Mouse (Mus musculus) layer of hippocampus, adult 9-11 months (tissue): Measurements from ENCODE around the gene Map2k5.
A peak's percentile ranks its signal among the peaks of the same experiment; 100 is the strongest.

ENCODE experiments used
- DNase-seq: peaks from one replicate; pipeline ENCODE4 v3.0.0; 2022

Map2k5 gene

GRCm38 (mm10) chr9:63338716-63339115, 39.0 kb downstream of the Map2k5 start:
- no peak for DNase-seq

GRCm38 (mm10) chr9:63335816-63336215, 41.9 kb downstream of the Map2k5 start:
- DNase-seq, result no peak

GRCm38 (mm10) chr9:63333074-63333473, 44.6 kb downstream of the Map2k5 start:
- no peak for DNase-seq

GRCm38 (mm10) chr9:63331246-63331645, 46.5 kb downstream of the Map2k5 start:
- DNase-seq, result no peak

GRCm38 (mm10) chr9:63328958-63329685, 48.6 kb downstream of the Map2k5 start:
- no peak for DNase-seq

- no peak for DNase-seq
Observed at GRCm38 (mm10) chr9:63315231-63315630, 62.5 kb downstream of the Map2k5 start.

- DNase-seq, result no peak
Observed at GRCm38 (mm10) chr9:63314126-63314525, 63.6 kb downstream of the Map2k5 start.

- DNase-seq, result no peak
Observed at GRCm38 (mm10) chr9:63309956-63310355, 67.7 kb downstream of the Map2k5 start.

GRCm38 (mm10) chr9:63309008-63309407, 68.7 kb downstream of the Map2k5 start:
- DNase-seq, result no peak

- no peak for DNase-seq
Observed at GRCm38 (mm10) chr9:63308441-63308840, 69.3 kb downstream of the Map2k5 start.

GRCm38 (mm10) chr9:63302511-63302910, 75.2 kb downstream of the Map2k5 start:
- no peak for DNase-seq

- no peak for DNase-seq
Observed at GRCm38 (mm10) chr9:63298656-63299055, 79.0 kb downstream of the Map2k5 start.

GRCm38 (mm10) chr9:63295551-63295958, 82.1 kb downstream of the Map2k5 start:
- DNase-seq, result peak; percentile 45

- no peak for DNase-seq
Observed at GRCm38 (mm10) chr9:63294846-63295245, 82.9 kb downstream of the Map2k5 start.

- no peak for DNase-seq
Observed at GRCm38 (mm10) chr9:63293781-63294480, 83.8 kb downstream of the Map2k5 start.

- DNase-seq, result no peak
Observed at GRCm38 (mm10) chr9:63288676-63289075, 89.0 kb downstream of the Map2k5 start.

- peak; percentile 6 for DNase-seq
Observed at GRCm38 (mm10) chr9:63284392-63284791, 93.3 kb downstream of the Map2k5 start.

GRCm38 (mm10) chr9:63281996-63282395, 95.7 kb downstream of the Map2k5 start:
- DNase-seq, result no peak

- DNase-seq, result no peak
Observed at GRCm38 (mm10) chr9:63281086-63281485, 96.6 kb downstream of the Map2k5 start.

- DNase-seq, result no peak
Observed at GRCm38 (mm10) chr9:63273781-63274180, 103.9 kb downstream of the Map2k5 start.

GRCm38 (mm10) chr9:63269839-63270238, 107.9 kb downstream of the Map2k5 start:
- no peak for DNase-seq

GRCm38 (mm10) chr9:63263188-63263587, 114.5 kb downstream of the Map2k5 start:
- no peak for DNase-seq

GRCm38 (mm10) chr9:63258768-63259167, 118.9 kb downstream of the Map2k5 start:
- DNase-seq, result peak; percentile 27

GRCm38 (mm10) chr9:63257739-63258138, 120.0 kb downstream of the Map2k5 start:
- DNase-seq, result no peak
